Mouse (Mus musculus): Measurements from ENCODE around the gene Otx2. TPM values are rescaled to one million over a fixed set of nuclear protein-coding genes. Genes with fewer than 3 reads are reported as not detected.
A peak's percentile ranks its signal among the peaks of the same experiment; 100 is the strongest.

Otx2 gene
- polyA plus RNA-seq, 1 experiment from 2014 or later, result not detected

GRCm38 (mm10) chr14:48710062-48710870 lies 36.6 kb upstream of the Otx2 start:
- H3K4me1 ChIP-seq (replicated peaks; ENCODE audit: insufficient read depth, low read length), result no peaks in the 10 kb centered on the region
- DNase-seq (ENCODE audit: low spot score), result no peak
- no peak overlapping the region for H3K27ac ChIP-seq
- H3K36me3 ChIP-seq (ENCODE audit: insufficient read depth, low read length), result no peaks in the 10 kb centered on the region
- H3K27me3 ChIP-seq (ENCODE audit: insufficient read depth, low read length), result peaks cover 37% of the 10 kb centered on the region
- WGBS, result 48% methylated on average over 11 of the region's 11 CpGs
- no peak for ATAC-seq (replicated peaks; ENCODE audit: low FRiP score, low read depth)
- no peak for TF ChIP-seq CTCF (IDR thresholded peaks at IDR 0.05; ENCODE audit: low read depth)
- H3K4me2 ChIP-seq (ENCODE audit: low read length), result no peak overlapping the region
- no peaks in the 10 kb centered on the region for H3K9me3 ChIP-seq (replicated peaks; ENCODE audit: low read length)
- H3K9ac ChIP-seq (ENCODE audit: low read depth, low read length), result no peak overlapping the region
- H3K4me3 ChIP-seq (replicated peaks; ENCODE audit: low read depth, low read length), result no peak overlapping the region

- Histone ChIP-seq H3K36me3 (ENCODE audit: insufficient read depth, low read length) (no peaks in the 10 kb centered on the region), H3K4me3 (replicated peaks; ENCODE audit: low read depth, low read length) (0 out of 2 replicates have a peak overlapping the region, but pooled peaks have one; percentile 18), H3K9ac (ENCODE audit: low read depth, low read length) (no peak overlapping the region), H3K27me3 (ENCODE audit: insufficient read depth, low read length) (peaks cover 37% of the 10 kb centered on the region), H3K9me3 (replicated peaks; ENCODE audit: low read length) (no peaks in the 10 kb centered on the region), H3K27ac (no peak overlapping the region), H3K4me1 (replicated peaks; ENCODE audit: insufficient read depth, low read length) (no peaks in the 10 kb centered on the region), H3K4me2 (ENCODE audit: low read length) (peak overlapping the region; percentile 27)
- no peak for TF ChIP-seq CTCF (IDR thresholded peaks at IDR 0.05; ENCODE audit: low read depth)
- 3% methylated on average over 20 of the region's 20 CpGs for WGBS
- no peak for ATAC-seq (replicated peaks; ENCODE audit: low FRiP score, low read depth)
- DNase-seq (ENCODE audit: low spot score), result peak; percentile 25
Observed at GRCm38 (mm10) chr14:48709371-48710061, 35.9 kb upstream of the Otx2 start.

GRCm38 (mm10) chr14:48707844-48708383 lies 34.3 kb upstream of the Otx2 start:
- H3K9me3 ChIP-seq (replicated peaks; ENCODE audit: low read length), result no peaks in the 10 kb centered on the region
- no peak overlapping the region for H3K9ac ChIP-seq (ENCODE audit: low read depth, low read length)
- no peaks in the 10 kb centered on the region for H3K36me3 ChIP-seq (ENCODE audit: insufficient read depth, low read length)
- no peak overlapping the region for H3K4me2 ChIP-seq (ENCODE audit: low read length)
- H3K27me3 ChIP-seq (ENCODE audit: insufficient read depth, low read length), result peaks cover 37% of the 10 kb centered on the region
- DNase-seq (ENCODE audit: low spot score) (no peak), ATAC-seq (replicated peaks; ENCODE audit: low FRiP score, low read depth) (no peak)
- no peaks in the 10 kb centered on the region for H3K4me1 ChIP-seq (replicated peaks; ENCODE audit: insufficient read depth, low read length)
- no peak overlapping the region for H3K4me3 ChIP-seq (replicated peaks; ENCODE audit: low read depth, low read length)
- TF ChIP-seq CTCF (IDR thresholded peaks at IDR 0.05; ENCODE audit: low read depth), result no peak
- no peak overlapping the region for H3K27ac ChIP-seq
- 10% methylated on average over 6 of the region's 6 CpGs for WGBS

- no peak overlapping the region for H3K27ac ChIP-seq
- H3K9ac ChIP-seq (ENCODE audit: low read depth, low read length), result no peak overlapping the region
- H3K36me3 ChIP-seq (ENCODE audit: insufficient read depth, low read length), result no peaks in the 10 kb centered on the region
- no peak overlapping the region for H3K4me3 ChIP-seq (replicated peaks; ENCODE audit: low read depth, low read length)
- H3K4me2 ChIP-seq (ENCODE audit: low read length), result no peak overlapping the region
- WGBS, result 56% methylated on average over 5 of the region's 5 CpGs
- no peaks in the 10 kb centered on the region for H3K9me3 ChIP-seq (replicated peaks; ENCODE audit: low read length)
- no peak for TF ChIP-seq CTCF (IDR thresholded peaks at IDR 0.05; ENCODE audit: low read depth)
- H3K27me3 ChIP-seq (ENCODE audit: insufficient read depth, low read length), result peaks cover 37% of the 10 kb centered on the region
- no peaks in the 10 kb centered on the region for H3K4me1 ChIP-seq (replicated peaks; ENCODE audit: insufficient read depth, low read length)
- DNase-seq (ENCODE audit: low spot score) (no peak), ATAC-seq (replicated peaks; ENCODE audit: low FRiP score, low read depth) (no peak)
Observed at GRCm38 (mm10) chr14:48707391-48707790, 33.8 kb upstream of the Otx2 start.

GRCm38 (mm10) chr14:48700790-48701370 lies 27.3 kb upstream of the Otx2 start:
- ATAC-seq (replicated peaks; ENCODE audit: low FRiP score, low read depth), result no peak

GRCm38 (mm10) chr14:48679590-48679989 lies 6.0 kb upstream of the Otx2 start:
- no peak for TF ChIP-seq CTCF (IDR thresholded peaks at IDR 0.05; ENCODE audit: low read depth)
- no peak overlapping the region for H3K4me3 ChIP-seq (replicated peaks; ENCODE audit: low read depth, low read length)
- peaks cover 26% of the 10 kb centered on the region for H3K27me3 ChIP-seq (ENCODE audit: insufficient read depth, low read length)
- WGBS, result 68% methylated on average over 5 of the region's 5 CpGs
- H3K9me3 ChIP-seq (replicated peaks; ENCODE audit: low read length), result no peaks in the 10 kb centered on the region
- H3K4me1 ChIP-seq (replicated peaks; ENCODE audit: insufficient read depth, low read length), result no peaks in the 10 kb centered on the region
- DNase-seq (ENCODE audit: low spot score), result no peak
- H3K36me3 ChIP-seq (ENCODE audit: insufficient read depth, low read length), result no peaks in the 10 kb centered on the region
- ATAC-seq (replicated peaks; ENCODE audit: low FRiP score, low read depth), result no peak
- H3K9ac ChIP-seq (ENCODE audit: low read depth, low read length), result no peak overlapping the region
- no peak overlapping the region for H3K4me2 ChIP-seq (ENCODE audit: low read length)
- no peak overlapping the region for H3K27ac ChIP-seq

More at GRCm38 (mm10) chr14:48700790-48701370, 27.3 kb upstream of the Otx2 start:
- no peak for TF ChIP-seq CTCF (IDR thresholded peaks at IDR 0.05; ENCODE audit: low read depth)
- no peak overlapping the region for H3K27ac ChIP-seq
- no peaks in the 10 kb centered on the region for H3K4me1 ChIP-seq (replicated peaks; ENCODE audit: insufficient read depth, low read length)
- no peak for DNase-seq (ENCODE audit: low spot score)
- H3K36me3 ChIP-seq (ENCODE audit: insufficient read depth, low read length), result no peaks in the 10 kb centered on the region
- no peaks in the 10 kb centered on the region for H3K9me3 ChIP-seq (replicated peaks; ENCODE audit: low read length)
- H3K9ac ChIP-seq (ENCODE audit: low read depth, low read length), result no peak overlapping the region
- WGBS, result 35% methylated on average over 8 of the region's 8 CpGs
- no peak overlapping the region for H3K4me3 ChIP-seq (replicated peaks; ENCODE audit: low read depth, low read length)
- no peaks in the 10 kb centered on the region; the same call in 1 of the 2 replicates for H3K27me3 ChIP-seq (ENCODE audit: insufficient read depth, low read length)
- H3K4me2 ChIP-seq (ENCODE audit: low read length), result no peak overlapping the region
